In genomic region chr3:149224271-149224670, GRCm38 (mm10) we compare ENCODE assay signal across 24 mouse cellular contexts.
DNase-seq lines count a peak whose midpoint lies in the region; ATAC-seq and TF ChIP-seq lines count a peak whose summit lies in the region.
"Had no signal": no experiment of that assay in that cellular context is flagged by ENCODE, and none has a peak within 500 bp of the region (broad histone marks: within the 10 kb centered on the region; RNA-seq: fewer than 3 reads in every experiment).

No protein-coding gene starts in this region.

- no peak for TF ChIP-seq CTCF in left cerebral cortex, adult 2 months (IDR thresholded peaks at IDR 0.05)

- H3K4me1 ChIP-seq in heart, embryonic 11.5 days (ENCODE audit: control insufficient read depth, insufficient read depth, low read length): peaks cover 8% of the 10 kb centered on the region
- H3K4me1 ChIP-seq: hindbrain, embryonic 13.5 days had no signal

- no peaks in the 10 kb centered on the region for H3K27me3 ChIP-seq in heart, embryonic 11.5 days (ENCODE audit: control insufficient read depth, insufficient read depth, low read length)
- H3K27me3 ChIP-seq: embryonic facial prominence, embryonic 15.5 days; neural tube, embryonic 15.5 days had no signal

- peak; percentile 7 to 23 for DNase-seq in cerebellum, postnatal 14 days
- DNase-seq in cerebellum, postnatal 4 days (ENCODE audit: low spot score in 2 of 2): no peak
- DNase-seq in heart, postnatal 4 days: peak; percentile 35
- DNase-seq in left cerebral cortex, adult 2 months (ENCODE audit: extremely low spot score in 1 of 2, low spot score in 2 of 2): no peak
- DNase-seq in left cerebral cortex, adult 18-20 months (ENCODE audit: low spot score in 2 of 2): no peak
- DNase-seq in kidney, postnatal 14 days: peak; percentile 45
- DNase-seq in gastrocnemius, postnatal 25 days: no peak
- DNase-seq: adrenal gland, postnatal 36 days; B cell, adult 2 months; cerebellum, adult 8-10 months; heart, postnatal 14 days; layer of hippocampus, postnatal 36 days; lung, adult 2 months; lung, postnatal 4 days; thymus, postnatal 36 days had no signal

- H3K4me2 ChIP-seq in heart, embryonic 11.5 days: no peak overlapping the region
- H3K4me2 ChIP-seq: embryonic facial prominence, embryonic 15.5 days; hindbrain, embryonic 13.5 days; liver, embryonic 11.5 days; neural tube, embryonic 15.5 days had no signal

- 84% methylated on average over 4 of the region's 4 CpGs for WGBS in heart, embryonic 11.5 days (ENCODE audit: insufficient replicate concordance)

- ATAC-seq in heart, embryonic 11.5 days (replicated peaks; ENCODE audit: insufficient number of reproducible peaks, low FRiP score, low TSS enrichment): no peak
- ATAC-seq: inflammation-experienced regulatory T-cells, adult 6 months; midbrain, embryonic 16.5 days had no signal

- no peak overlapping the region for H3K4me3 ChIP-seq in heart, embryonic 11.5 days (ENCODE audit: low read depth, low read length)
- H3K4me3 ChIP-seq in left cerebral cortex, adult 2 months: no peak overlapping the region
- H3K4me3 ChIP-seq: embryonic facial prominence, embryonic 15.5 days; hindbrain, embryonic 13.5 days; layer of hippocampus, adult 2 months; limb, embryonic 10.5 days; neural tube, embryonic 15.5 days had no signal

- intact Hi-C loops in left cerebral cortex, adult 2 months (cut with DNase I): no loop called here

- no peaks in the 10 kb centered on the region for H3K9me3 ChIP-seq in heart, embryonic 11.5 days (replicated peaks; ENCODE audit: control insufficient read depth, low read length)
- H3K9me3 ChIP-seq: embryonic facial prominence, embryonic 15.5 days; hindbrain, embryonic 13.5 days; limb, embryonic 10.5 days; neural tube, embryonic 15.5 days had no signal

- H3K9ac ChIP-seq in heart, embryonic 11.5 days (ENCODE audit: low read depth, low read length): no peak overlapping the region
- H3K9ac ChIP-seq: embryonic facial prominence, embryonic 15.5 days; hindbrain, embryonic 13.5 days; neural tube, embryonic 15.5 days had no signal

- no peak overlapping the region for H3K27ac ChIP-seq in heart, embryonic 11.5 days (ENCODE audit: low read depth, low read length)
- H3K27ac ChIP-seq in left cerebral cortex, adult 2 months: peak overlapping the region; percentile 8; the same call in 1 of the 2 replicates
- H3K27ac ChIP-seq: embryonic facial prominence, embryonic 15.5 days; hindbrain, embryonic 13.5 days; layer of hippocampus, adult 2 months; limb, embryonic 10.5 days; neural tube, embryonic 15.5 days had no signal

- no peaks in the 10 kb centered on the region for H3K36me3 ChIP-seq in heart, embryonic 11.5 days (ENCODE audit: control insufficient read depth, insufficient read depth, low read length)
- H3K36me3 ChIP-seq: embryonic facial prominence, embryonic 15.5 days; hindbrain, embryonic 13.5 days; limb, embryonic 10.5 days; neural tube, embryonic 15.5 days had no signal

Comparison
In these comparisons a context has a peak if more than half of its experiments do, and no peak if none do; other contexts are left out.
1. DNase-seq: peak in cerebellum, postnatal 14 days (2 of 2), heart, postnatal 4 days (single experiment) and kidney, postnatal 14 days (single experiment); none in cerebellum, postnatal 4 days (0 of 2), left cerebral cortex, adult 2 months (0 of 2), left cerebral cortex, adult 18-20 months (0 of 2) and gastrocnemius, postnatal 25 days (single experiment).